Mouse (Mus musculus): ENCODE data around the gene Xrcc1. TPM values are rescaled to one million over a fixed set of nuclear protein-coding genes. Genes with fewer than 3 reads are reported as not detected.
"Not testable (repeated sequence)": the region's sequence is repeated elsewhere in the genome, so short reads cannot be mapped to it uniquely, and the experiment has no call there.

Xrcc1 gene
- 10 to 100 TPM; 23.8 to 26.3 TPM for total RNA-seq (2021)
- long read RNA-seq, experiment 1, transcript Xrcc1-201 (17 exons, 2,155 nt) = major isoform, 29 of 40 reads
- long read RNA-seq, experiment 1, partial matches to known transcripts = 4 of 40 reads
- long read RNA-seq, experiment 1, other reads (novel, unspliced or antisense) = 6 of 40 reads
- long read RNA-seq, experiment 2, transcript Xrcc1-201 (17 exons, 2,155 nt) = major isoform, 23 of 32 reads
- long read RNA-seq, experiment 2, partial matches to known transcripts = 6 of 32 reads
- long read RNA-seq, experiment 2, other reads (novel, unspliced or antisense) = 3 of 32 reads

DNA sequence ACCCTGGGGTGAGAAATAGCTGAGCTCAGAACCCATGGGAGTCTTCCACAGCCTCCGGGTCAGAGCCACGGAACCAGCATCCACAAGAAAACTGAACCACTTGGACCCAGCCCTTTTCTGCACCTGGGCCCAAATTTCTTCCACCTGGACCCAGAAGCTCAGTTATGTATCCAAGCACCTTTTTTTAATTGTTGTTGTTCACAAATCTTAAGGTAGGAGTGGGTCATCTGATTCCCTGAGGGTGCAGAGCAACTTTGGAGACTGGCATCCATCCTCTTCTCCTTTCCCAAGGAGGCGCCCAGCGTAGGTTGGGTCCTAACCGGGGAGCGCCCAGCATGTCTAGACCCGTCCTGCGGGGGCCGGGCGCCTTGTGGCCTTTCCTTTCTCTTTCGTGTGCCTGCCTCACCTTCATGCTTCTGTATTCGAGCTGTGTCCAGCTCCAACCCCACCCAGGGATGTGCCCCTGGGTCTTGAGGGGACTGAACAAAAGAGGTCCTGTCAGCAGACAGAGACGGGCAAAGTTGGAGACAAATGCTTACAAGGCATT is at the start of gene Xrcc1, which contains the start of gene Pinlyp:
Gene Xrcc1, plus strand, starts transcription at position 222 of the 547 bp plus-strand sequence.
Gene Pinlyp, minus strand, starts transcription at position 51 of the 547 bp plus-strand sequence.
- no peak for DNase-seq
- intact Hi-C loops (cut with DNase I) = loop anchor here (5.0 kb wide), 1 partner anchor 46 kb away; no protein-coding TSS in a partner anchor

DNA sequence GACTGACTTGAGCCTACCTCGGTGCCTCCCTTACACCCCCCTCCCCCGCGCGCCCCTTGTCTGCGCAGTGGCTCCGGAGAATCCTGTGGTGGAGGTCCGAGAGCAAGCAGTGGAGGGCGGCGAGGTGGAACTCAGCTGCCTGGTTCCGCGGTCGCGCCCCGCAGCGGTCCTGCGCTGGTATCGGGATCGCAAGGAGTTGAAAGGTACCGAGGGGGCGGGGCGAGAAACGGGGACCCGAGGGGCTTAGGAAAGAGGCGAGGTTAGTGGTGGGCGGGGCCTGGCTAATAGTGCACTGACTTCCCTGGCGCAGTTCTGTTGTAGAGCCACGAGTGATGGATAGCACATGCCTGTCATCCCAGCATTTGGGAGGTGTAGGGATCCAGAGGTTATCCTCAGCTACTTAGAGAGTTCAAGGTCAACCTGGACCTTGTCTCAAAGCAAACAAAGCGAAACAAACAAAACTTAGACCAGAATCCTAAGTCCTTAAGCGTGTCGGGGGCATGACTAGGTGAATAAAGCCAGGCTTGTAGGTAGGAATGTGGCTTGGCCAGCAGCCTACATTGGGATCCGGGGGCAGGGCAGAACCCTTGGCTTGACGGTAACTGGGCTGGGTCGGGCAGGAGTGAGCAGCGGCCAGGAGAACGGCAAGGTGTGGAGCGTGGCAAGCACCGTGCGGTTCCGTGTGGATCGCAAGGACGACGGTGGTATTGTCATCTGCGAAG is 46.1 kb upstream of the Xrcc1 start:
- intact Hi-C loops (cut with DNase I) = no loop called here
- DNase-seq = peak in 1 of 2 experiments; percentile 20

DNA sequence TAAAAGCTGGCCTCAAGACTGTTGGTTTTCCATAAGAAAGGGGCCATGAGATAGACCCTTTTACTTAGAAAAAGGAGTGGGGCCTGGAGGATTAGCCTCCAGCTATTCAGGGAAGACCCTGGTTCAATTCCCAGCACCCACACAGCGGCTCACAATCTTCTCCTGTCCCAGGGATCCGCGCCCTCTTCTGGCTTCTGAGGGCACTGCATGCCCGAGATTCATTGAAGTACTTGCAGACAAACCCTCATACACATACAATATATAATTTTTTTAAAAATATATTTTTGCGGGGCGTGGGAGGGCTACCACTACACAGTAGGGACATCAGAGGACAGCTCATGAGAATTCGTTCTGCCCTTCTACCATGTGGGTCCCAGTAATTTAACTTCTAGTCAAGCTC is 45.2 kb upstream of the Xrcc1 start:
- DNase-seq = peak in 1 of 2 experiments; percentile 52
- intact Hi-C loops (cut with DNase I) = no loop called here

- intact Hi-C loops (cut with DNase I) = no loop called here
- peak; percentile 24 to 37 for DNase-seq
These were observed 44.6 kb upstream of the Xrcc1 start for GRCm38 (mm10) chr7:24501492-24501891.

DNA sequence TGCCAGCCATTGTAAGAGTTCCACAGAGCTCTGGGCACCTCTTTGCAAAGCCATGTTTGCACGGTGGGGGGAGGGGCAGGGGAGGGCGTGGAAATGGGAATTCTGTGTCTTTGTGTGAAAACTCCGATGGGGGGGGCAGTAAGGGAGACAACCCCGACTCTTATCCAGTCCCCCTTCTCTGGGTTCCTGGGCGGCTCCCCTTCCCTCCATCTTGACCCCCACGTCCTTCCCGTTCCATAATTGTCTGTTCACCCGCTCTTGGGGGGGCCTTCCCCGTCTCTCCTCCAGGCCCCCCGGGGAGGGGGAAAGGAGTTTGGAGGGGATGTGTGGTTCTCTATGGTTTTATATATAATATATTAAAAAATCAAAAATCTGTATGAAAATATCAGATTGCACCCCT is 42.1 kb upstream of the Xrcc1 start:
- no peak for DNase-seq
- intact Hi-C loops (cut with DNase I) = no loop called here

- intact Hi-C loops (cut with DNase I) = loop anchor here (5.0 kb wide), 1 partner anchor 33 kb away; no protein-coding TSS in a partner anchor
- DNase-seq = no peak
These were observed 41.2 kb upstream of the Xrcc1 start for GRCm38 (mm10) chr7:24504868-24505267.

- DNase-seq = no peak
- intact Hi-C loops (cut with DNase I) = loop anchor here (5.0 kb wide), 1 partner anchor 33 kb away; no protein-coding TSS in a partner anchor
These were observed 40.5 kb upstream of the Xrcc1 start for GRCm38 (mm10) chr7:24505447-24506064.

DNA sequence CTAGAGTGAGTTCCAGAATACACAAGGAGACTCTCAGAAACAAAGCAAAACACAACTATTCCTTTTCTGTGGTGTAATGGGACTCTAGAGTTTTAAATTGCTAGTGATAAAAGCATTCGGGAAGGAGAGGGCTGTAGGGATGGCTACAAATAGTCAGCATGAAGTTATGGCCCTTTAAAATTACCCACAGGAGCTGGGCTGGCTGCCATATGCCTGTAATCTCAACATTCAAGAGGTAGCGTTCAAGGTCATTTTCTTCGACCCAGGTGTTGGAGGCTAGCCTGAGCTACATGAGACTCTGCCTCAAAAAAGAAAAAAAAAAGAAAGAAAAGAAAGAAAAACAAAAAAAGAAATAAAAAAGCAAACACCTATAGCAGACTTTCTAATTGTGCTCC is 40.0 kb upstream of the Xrcc1 start:
- DNase-seq = peak; percentile 23 to 41
- intact Hi-C loops (cut with DNase I) = loop anchor here (5.0 kb wide), 1 partner anchor 34 kb away; no protein-coding TSS in a partner anchor

- peak; percentile 25 to 74 for DNase-seq
- intact Hi-C loops (cut with DNase I) = loop anchor here (5.0 kb wide), 1 partner anchor 34 kb away; no protein-coding TSS in a partner anchor
These were observed 39.6 kb upstream of the Xrcc1 start for GRCm38 (mm10) chr7:24506476-24506837.

DNA sequence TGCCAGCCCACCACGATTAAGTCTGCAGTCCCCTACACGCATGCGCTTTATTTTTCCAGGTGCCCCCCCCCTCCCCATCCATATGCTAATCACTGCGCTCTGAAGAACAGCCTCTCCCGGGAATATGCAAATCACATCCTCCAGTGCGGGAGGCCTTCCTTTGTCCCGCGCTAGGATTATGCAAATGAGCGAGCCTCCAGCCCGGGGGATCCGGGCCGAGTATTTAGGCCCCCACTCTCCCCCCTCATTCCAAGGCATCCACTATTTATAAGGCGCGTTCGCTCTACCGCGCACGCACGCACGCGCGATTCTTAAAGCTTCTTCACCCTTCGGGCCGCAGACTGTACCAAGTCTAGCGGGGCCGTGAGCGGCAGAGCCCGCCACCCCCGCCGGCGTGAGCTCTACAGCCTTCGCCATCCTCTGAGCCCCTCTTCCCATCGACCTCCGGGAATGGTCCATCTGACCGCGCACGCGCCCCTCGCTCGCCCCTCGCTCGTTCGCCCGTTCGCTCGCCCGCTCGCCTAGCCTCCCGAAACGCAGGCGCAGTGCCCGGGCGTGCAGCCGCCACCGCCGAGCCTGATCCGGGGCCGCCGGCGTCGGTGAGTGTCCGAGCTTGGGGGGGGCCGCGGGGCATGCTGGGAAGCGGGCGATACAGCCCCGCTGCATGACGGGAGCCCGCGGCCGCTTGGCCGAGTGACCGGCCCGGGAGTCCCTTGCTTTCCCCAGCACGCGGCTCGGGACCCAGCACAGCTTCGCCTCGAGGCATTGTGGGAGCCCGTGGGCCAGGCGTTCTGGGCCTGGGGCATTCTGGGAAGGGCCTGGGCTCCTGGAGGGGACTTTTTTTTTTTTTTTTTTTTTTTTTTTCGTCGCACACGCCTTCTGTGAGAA is 39.0 kb upstream of the Xrcc1 start, which contains the start of gene Zfp428:
Gene Zfp428, plus strand, starts transcription at position 169 of the 888 bp plus-strand sequence.
- DNase-seq = peak; percentile 91
- intact Hi-C loops (cut with DNase I) = loop anchor here (1.0 to 5.0 kb wide), 2 partner anchors 23 to 35 kb away; partner anchors contain the start of gene Irgq

DNA sequence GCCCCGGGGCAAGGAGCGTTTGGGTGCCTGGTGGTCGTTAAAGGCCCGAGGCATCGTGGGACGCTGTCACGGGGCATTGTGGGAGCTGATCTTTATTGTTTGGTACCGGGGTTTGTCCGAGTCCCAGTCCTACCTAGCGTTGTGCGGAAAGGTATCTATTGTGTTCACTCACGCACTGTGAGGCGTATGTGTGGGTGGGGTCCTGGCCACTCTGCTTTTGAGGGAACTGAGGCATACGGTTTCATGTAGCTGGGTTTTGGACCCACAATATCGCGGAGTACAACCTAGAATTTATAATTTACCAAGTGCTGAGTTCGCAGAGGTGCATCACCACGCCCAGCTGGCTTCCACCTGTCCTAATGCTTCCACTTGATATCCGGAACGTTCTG is 38.4 kb upstream of the Xrcc1 start:
- no peak for DNase-seq
- intact Hi-C loops (cut with DNase I) = loop anchor here (1.0 to 5.0 kb wide), 2 partner anchors 23 to 35 kb away; partner anchors contain the start of gene Irgq

DNA sequence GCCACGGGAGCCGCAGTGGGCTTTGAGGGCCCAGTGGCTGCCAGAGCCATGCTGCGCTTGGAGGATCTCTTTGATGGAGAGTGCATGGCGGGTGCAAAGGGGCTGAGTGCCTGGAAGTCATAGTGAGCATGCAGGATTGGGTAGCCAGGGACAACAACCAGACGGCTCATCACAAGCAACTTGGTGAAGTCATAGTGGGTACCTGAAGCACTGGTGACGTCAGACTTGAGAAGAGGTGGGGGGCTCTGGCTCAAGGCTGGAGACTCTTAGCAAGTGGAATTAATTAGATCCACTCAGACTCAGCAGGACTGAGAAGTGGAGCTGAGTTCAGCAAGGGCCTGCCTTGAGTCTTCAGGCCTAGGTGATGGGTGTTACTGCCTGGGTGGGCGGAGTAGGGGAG is 33.7 kb upstream of the Xrcc1 start, which contains the start of gene AC161166.1:
Gene AC161166.1, minus strand, starts transcription at position 101 of the 400 bp plus-strand sequence.
- intact Hi-C loops (cut with DNase I) = no loop called here

GRCm38 (mm10) chr7:24516319-24516718 is 29.8 kb upstream of the Xrcc1 start:
- DNase-seq; intact Hi-C loops (cut with DNase I): not testable (repeated sequence)

More for the DNA sequence above, 33.7 kb upstream of the Xrcc1 start, which contains the start of gene AC161166.1:
- no peak for DNase-seq

GRCm38 (mm10) chr7:24517077-24517476 is 29.0 kb upstream of the Xrcc1 start:
- intact Hi-C loops (cut with DNase I) = no loop called here
- DNase-seq = no peak

- intact Hi-C loops (cut with DNase I) = no loop called here
- no peak for DNase-seq
These were observed 28.4 kb upstream of the Xrcc1 start for GRCm38 (mm10) chr7:24517654-24518053.

DNA sequence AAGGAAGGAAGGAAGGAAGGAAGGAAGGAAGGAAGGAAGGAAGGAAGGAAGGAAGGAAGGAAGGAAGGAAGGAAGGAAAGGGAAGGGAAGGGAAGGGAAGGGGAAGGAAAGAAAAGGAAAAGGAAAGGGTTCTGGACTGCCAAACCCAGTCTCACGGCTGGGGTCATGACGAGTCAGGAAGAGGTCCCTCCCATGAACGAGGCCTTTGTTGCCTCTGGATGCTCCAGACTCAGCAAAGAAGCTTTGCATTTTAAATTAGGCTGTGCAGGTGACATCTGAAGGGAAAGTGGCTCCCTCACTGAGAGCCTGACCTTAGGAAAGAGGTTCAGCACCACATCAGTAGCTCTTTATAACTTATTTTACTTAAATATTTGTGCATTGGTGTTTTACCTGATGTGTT is 27.0 kb upstream of the Xrcc1 start:
- intact Hi-C loops (cut with DNase I) = no loop called here
- DNase-seq = no peak

- DNase-seq; intact Hi-C loops (cut with DNase I): not testable (repeated sequence)
These were observed 26.0 kb upstream of the Xrcc1 start for GRCm38 (mm10) chr7:24520054-24520453.

GRCm38 (mm10) chr7:24522805-24523204 is 23.3 kb upstream of the Xrcc1 start:
- DNase-seq = no peak
- intact Hi-C loops (cut with DNase I) = no loop called here

GRCm38 (mm10) chr7:24523723-24524122 is 22.4 kb upstream of the Xrcc1 start:
- intact Hi-C loops (cut with DNase I) = no loop called here

More at GRCm38 (mm10) chr7:24523723-24524122, 22.4 kb upstream of the Xrcc1 start:
- no peak for DNase-seq

All from heart, postnatal 14 days (tissue).